Mouse (Mus musculus): ENCODE measurements around the gene 4930535I16Rik. TPM values are rescaled to one million over a fixed set of nuclear protein-coding genes. Genes with fewer than 3 reads are reported as not detected.
A peak's percentile ranks its signal among the peaks of the same experiment; 100 is the strongest.

The 4930535I16Rik gene
- total RNA-seq, 2 experiments from 2014 or later, result not detected

GRCm38 (mm10) chr4:123905126-123905668 lies 12.6 kb downstream of the 4930535I16Rik start:
- DNase-seq (ENCODE audit: low spot score in 2 of 2), result no peak

GRCm38 (mm10) chr4:123904333-123905125 lies 13.3 kb downstream of the 4930535I16Rik start, which contains the start of gene Mycbp:
Mycbp (plus strand) TSS chr4:123904832.
- peak; percentile 100 for DNase-seq (ENCODE audit: low spot score in 2 of 2)

DNA sequence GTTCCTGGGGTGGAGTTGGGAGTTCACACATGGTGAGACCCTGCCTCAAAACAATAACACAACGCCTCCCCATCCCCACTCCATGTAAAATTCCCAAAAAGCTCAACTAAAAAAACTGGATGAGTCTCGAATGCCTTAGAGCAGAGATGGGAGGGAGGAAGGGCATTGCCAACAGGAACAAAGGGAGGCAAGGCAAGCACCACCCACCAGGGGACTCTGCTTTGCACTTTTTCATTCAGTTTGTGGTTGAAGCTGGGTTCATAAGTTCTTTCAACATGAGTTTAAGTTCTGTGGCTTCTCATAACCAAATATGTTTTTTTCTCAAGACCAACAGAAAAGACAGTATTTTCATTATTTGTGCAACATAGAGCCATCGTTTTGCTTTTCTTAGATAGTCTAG lies 14.4 kb downstream of the 4930535I16Rik start:
- DNase-seq (ENCODE audit: low spot score in 2 of 2), result no peak

- DNase-seq (ENCODE audit: low spot score in 2 of 2), result peak; percentile 40 to 52
These were observed 19.1 kb downstream of the 4930535I16Rik start for GRCm38 (mm10) chr4:123898696-123899095.

DNA sequence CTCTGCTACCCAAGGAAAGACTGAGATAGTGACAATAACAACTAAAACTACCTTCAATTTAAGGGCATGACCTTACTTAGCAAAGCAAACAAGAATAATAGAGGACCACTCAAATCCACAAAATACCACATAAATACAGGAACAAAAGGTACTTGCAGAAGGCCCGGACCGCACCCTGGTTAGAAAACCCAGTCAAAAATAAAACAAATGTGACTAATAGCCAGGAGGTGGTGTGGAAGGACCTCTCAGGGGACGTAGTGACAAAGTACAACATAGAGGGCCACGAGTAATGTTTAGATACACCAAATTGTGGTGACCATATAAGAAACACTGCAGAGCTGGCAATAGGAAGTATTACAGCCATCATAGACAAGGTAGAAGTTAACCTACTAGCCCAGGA lies 23.5 kb downstream of the 4930535I16Rik start:
- DNase-seq (ENCODE audit: low spot score in 2 of 2), result no peak

- no peak for DNase-seq (ENCODE audit: low spot score in 2 of 2)
These were observed 24.1 kb downstream of the 4930535I16Rik start for GRCm38 (mm10) chr4:123893726-123894125.

Other genes with a start within 250 kb of the 4930535I16Rik start
- 100 to 1,000 TPM; 108 to 123 TPM for gene Macf1, start 233.7 kb downstream of the 4930535I16Rik start, total RNA-seq (2021)
- 100 to 1,000 TPM; 244 to 304 TPM for gene Ndufs5, start 199.8 kb downstream of the 4930535I16Rik start, total RNA-seq (2021)
- 10 to 100 TPM; 76.4 to 78.7 TPM for gene Akirin1, start 167.7 kb downstream of the 4930535I16Rik start, total RNA-seq (2021)
- gene Rhbdl2, start 130.1 kb downstream of the 4930535I16Rik start, total RNA-seq (2021), result 1 to 10 TPM; 1.1 to 1.2 TPM
- not detected for gene 4933427I04Rik, start 58.3 kb downstream of the 4930535I16Rik start, total RNA-seq (2021)
- 10 to 100 TPM; 40.4 to 56.8 TPM for gene Mycbp, start 13.2 kb downstream of the 4930535I16Rik start, total RNA-seq (2021)
- 10 to 100 TPM; 87.7 to 97.9 TPM for gene Rragc, start 576 bp downstream of the 4930535I16Rik start, total RNA-seq (2021)